Mouse (Mus musculus): ENCODE measurements around the gene Zbtb39. TPM values are rescaled to one million over a fixed set of nuclear protein-coding genes. Genes with fewer than 3 reads are reported as not detected.

The Zbtb39 gene
- polyA plus RNA-seq, 1 experiment, result 7.4 TPM

DNA sequence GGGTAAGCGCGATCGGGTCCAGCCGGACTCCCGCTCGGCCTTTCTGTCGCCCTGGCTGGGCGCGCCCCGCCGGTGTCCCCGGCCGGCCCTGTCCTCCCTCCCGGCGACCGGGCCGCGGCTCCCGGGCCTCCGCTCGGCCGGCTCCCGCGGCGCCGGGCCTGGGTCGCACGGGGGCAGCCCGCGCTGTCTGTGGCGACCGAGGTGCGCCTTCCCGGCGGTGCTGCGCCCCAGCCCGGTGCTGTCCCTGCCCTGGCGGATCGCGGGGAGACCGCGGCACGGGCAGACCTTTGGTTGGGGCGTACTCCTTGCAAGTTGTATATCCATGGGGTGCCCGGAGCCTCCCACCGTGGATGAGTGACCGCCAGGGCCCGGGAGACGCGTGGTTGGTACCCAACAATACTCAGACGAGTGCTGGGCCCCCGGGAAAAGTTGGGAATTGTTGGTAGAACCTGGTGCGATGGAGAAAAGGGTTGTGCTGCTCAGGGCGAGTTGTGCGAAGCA is 373 bp downstream of the Zbtb39 start:
- Histone ChIP-seq H3K36me3 (ENCODE audit: control insufficient read depth, insufficient read depth, low read length) (peaks cover 19% of the 10 kb centered on the region), H3K27ac (ENCODE audit: control insufficient read depth, insufficient read depth, low read length) (no peak overlapping the region), H3K4me3 (ENCODE audit: control insufficient read depth, insufficient read depth, low read length) (peak overlapping the region; percentile 47), H3K4me1 (replicated peaks; ENCODE audit: control insufficient read depth, insufficient read depth, low read length) (peaks cover 12% of the 10 kb centered on the region), H3K27me3 (ENCODE audit: control insufficient read depth, insufficient read depth, low read length) (no peaks in the 10 kb centered on the region; the same call in 1 of the 2 replicates)
- peak; percentile 51 for DNase-seq
- TF ChIP-seq POLR2A (IDR thresholded peaks at IDR 0.05; ENCODE audit: control insufficient read depth, extremely low read depth, insufficient read depth, low read length, poor library complexity) (no peak), CTCF (IDR thresholded peaks at IDR 0.05; ENCODE audit: borderline replicate concordance, control insufficient read depth, extremely low read depth, insufficient read depth, low read length, poor library complexity) (no peak)
- WGBS, result 2% methylated on average over 54 of the region's 55 CpGs

DNA sequence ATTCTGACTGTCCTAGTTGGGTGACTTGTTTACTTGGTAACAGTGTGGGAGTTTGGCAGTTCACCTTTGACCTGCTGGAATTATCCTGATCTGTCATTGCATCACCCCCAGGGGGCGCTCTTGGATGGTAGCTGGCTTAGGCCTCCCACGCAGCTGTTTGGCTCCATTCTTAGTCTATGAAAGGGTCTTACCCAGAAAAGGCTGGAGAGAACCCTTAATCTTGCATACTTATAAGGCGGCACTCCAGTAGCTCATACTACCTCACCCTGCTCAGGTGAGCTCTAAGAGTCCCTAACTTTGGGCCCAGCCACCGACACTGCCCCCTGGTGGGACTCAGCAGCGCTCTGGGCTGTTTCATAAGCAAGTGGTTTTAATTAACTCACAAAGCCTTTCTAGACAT is 5.3 kb downstream of the Zbtb39 start:
- Histone ChIP-seq H3K27me3 (ENCODE audit: control insufficient read depth, insufficient read depth, low read length) (no peaks in the 10 kb centered on the region; the same call in 1 of the 2 replicates), H3K27ac (ENCODE audit: control insufficient read depth, insufficient read depth, low read length) (no peak overlapping the region), H3K4me3 (ENCODE audit: control insufficient read depth, insufficient read depth, low read length) (no peak overlapping the region), H3K36me3 (ENCODE audit: control insufficient read depth, insufficient read depth, low read length) (peaks cover 19% of the 10 kb centered on the region), H3K4me1 (replicated peaks; ENCODE audit: control insufficient read depth, insufficient read depth, low read length) (peaks cover 4% of the 10 kb centered on the region)
- TF ChIP-seq CTCF (IDR thresholded peaks at IDR 0.05; ENCODE audit: borderline replicate concordance, control insufficient read depth, extremely low read depth, insufficient read depth, low read length, poor library complexity), result peak; percentile 91
- no peak for TF ChIP-seq POLR2A (IDR thresholded peaks at IDR 0.05; ENCODE audit: control insufficient read depth, extremely low read depth, insufficient read depth, low read length, poor library complexity)
- peak; percentile 51 for DNase-seq
- 90% methylated on average over 5 of the region's 5 CpGs for WGBS

DNA sequence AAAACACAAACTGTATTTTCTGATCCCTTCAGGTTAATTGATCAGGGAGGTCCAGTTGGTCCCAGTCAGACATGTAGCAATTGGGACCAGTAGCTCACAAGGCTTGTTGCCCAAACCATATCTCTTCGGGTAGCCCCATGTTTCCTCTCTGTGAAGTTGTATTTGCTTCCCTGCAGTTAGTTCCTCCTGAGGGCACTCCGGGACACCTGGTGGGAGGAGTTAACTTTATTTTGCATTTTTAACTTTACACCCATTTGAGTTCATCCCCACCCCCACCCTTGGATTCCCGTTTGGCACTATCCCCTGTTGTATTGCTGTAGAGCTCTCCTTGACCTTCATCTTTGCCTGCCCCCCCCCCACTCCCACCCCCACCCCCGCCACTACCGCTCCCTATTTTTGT is 6.5 kb downstream of the Zbtb39 start:
- DNase-seq, result no peak

GRCm38 (mm10) chr10:127747254-127747653 is 7.9 kb downstream of the Zbtb39 start:
- WGBS, result 91% methylated on average over 8 of the region's 8 CpGs
- no peak for DNase-seq
- H3K4me1 ChIP-seq (replicated peaks; ENCODE audit: control insufficient read depth, insufficient read depth, low read length), result no peaks in the 10 kb centered on the region
- H3K27me3 ChIP-seq (ENCODE audit: control insufficient read depth, insufficient read depth, low read length), result no peaks in the 10 kb centered on the region
- H3K36me3 ChIP-seq (ENCODE audit: control insufficient read depth, insufficient read depth, low read length), result peaks cover 16% of the 10 kb centered on the region
- H3K4me3 ChIP-seq (ENCODE audit: control insufficient read depth, insufficient read depth, low read length), result no peak overlapping the region
- no peak for TF ChIP-seq CTCF (IDR thresholded peaks at IDR 0.05; ENCODE audit: borderline replicate concordance, control insufficient read depth, extremely low read depth, insufficient read depth, low read length, poor library complexity)
- TF ChIP-seq POLR2A (IDR thresholded peaks at IDR 0.05; ENCODE audit: control insufficient read depth, extremely low read depth, insufficient read depth, low read length, poor library complexity), result no peak
- H3K27ac ChIP-seq (ENCODE audit: control insufficient read depth, insufficient read depth, low read length), result no peak overlapping the region

More for the DNA sequence above, 6.5 kb downstream of the Zbtb39 start:
- Histone ChIP-seq H3K27me3 (ENCODE audit: control insufficient read depth, insufficient read depth, low read length) (no peaks in the 10 kb centered on the region), H3K36me3 (ENCODE audit: control insufficient read depth, insufficient read depth, low read length) (peaks cover 19% of the 10 kb centered on the region), H3K4me1 (replicated peaks; ENCODE audit: control insufficient read depth, insufficient read depth, low read length) (no peaks in the 10 kb centered on the region), H3K4me3 (ENCODE audit: control insufficient read depth, insufficient read depth, low read length) (no peak overlapping the region), H3K27ac (ENCODE audit: control insufficient read depth, insufficient read depth, low read length) (no peak overlapping the region)
- 71% methylated on average over 5 of the region's 5 CpGs for WGBS
- TF ChIP-seq CTCF (IDR thresholded peaks at IDR 0.05; ENCODE audit: borderline replicate concordance, control insufficient read depth, extremely low read depth, insufficient read depth, low read length, poor library complexity) (no peak), POLR2A (IDR thresholded peaks at IDR 0.05; ENCODE audit: control insufficient read depth, extremely low read depth, insufficient read depth, low read length, poor library complexity) (no peak)

- no peaks in the 10 kb centered on the region for H3K4me1 ChIP-seq (replicated peaks; ENCODE audit: control insufficient read depth, insufficient read depth, low read length)
- no peak overlapping the region for H3K27ac ChIP-seq (ENCODE audit: control insufficient read depth, insufficient read depth, low read length)
- no peaks in the 10 kb centered on the region for H3K27me3 ChIP-seq (ENCODE audit: control insufficient read depth, insufficient read depth, low read length)
- no peak for DNase-seq
- no peak for TF ChIP-seq CTCF (IDR thresholded peaks at IDR 0.05; ENCODE audit: borderline replicate concordance, control insufficient read depth, extremely low read depth, insufficient read depth, low read length, poor library complexity)
- no peak for TF ChIP-seq POLR2A (IDR thresholded peaks at IDR 0.05; ENCODE audit: control insufficient read depth, extremely low read depth, insufficient read depth, low read length, poor library complexity)
- 66% methylated on average over 8 of the region's 8 CpGs for WGBS
- no peaks in the 10 kb centered on the region; the same call in 1 of the 2 replicates for H3K36me3 ChIP-seq (ENCODE audit: control insufficient read depth, insufficient read depth, low read length)
- H3K4me3 ChIP-seq (ENCODE audit: control insufficient read depth, insufficient read depth, low read length), result no peak overlapping the region
These were observed 9.7 kb downstream of the Zbtb39 start for GRCm38 (mm10) chr10:127748847-127749612.

- DNase-seq, result no peak
- Histone ChIP-seq H3K36me3 (ENCODE audit: control insufficient read depth, insufficient read depth, low read length) (no peaks in the 10 kb centered on the region), H3K4me3 (ENCODE audit: control insufficient read depth, insufficient read depth, low read length) (no peak overlapping the region), H3K27ac (ENCODE audit: control insufficient read depth, insufficient read depth, low read length) (no peak overlapping the region), H3K4me1 (replicated peaks; ENCODE audit: control insufficient read depth, insufficient read depth, low read length) (no peaks in the 10 kb centered on the region), H3K27me3 (ENCODE audit: control insufficient read depth, insufficient read depth, low read length) (no peaks in the 10 kb centered on the region)
- TF ChIP-seq CTCF (IDR thresholded peaks at IDR 0.05; ENCODE audit: borderline replicate concordance, control insufficient read depth, extremely low read depth, insufficient read depth, low read length, poor library complexity) (no peak), POLR2A (IDR thresholded peaks at IDR 0.05; ENCODE audit: control insufficient read depth, extremely low read depth, insufficient read depth, low read length, poor library complexity) (no peak)
- WGBS, result 87% methylated on average over 24 of the region's 24 CpGs
These were observed 10.9 kb downstream of the Zbtb39 start for GRCm38 (mm10) chr10:127750136-127750777.

Data from thymus, adult 2 months (tissue).